Mouse (Mus musculus) neural tube, embryonic 11.5 days (tissue): ENCODE results near the gene 5330417C22Rik. TPM values are rescaled to one million over a fixed set of nuclear protein-coding genes. Genes with fewer than 3 reads are reported as not detected.
"Not testable (repeated sequence)": the region's sequence is repeated elsewhere in the genome, so short reads cannot be mapped to it uniquely, and the experiment has no call there.

Experiments used
- ATAC-seq: fragments of 200-750 bp; cut with Nextera tagmentation; 2 replicates; pipeline ENCODE4 v1.8.0; 2017; ENCODE audit warnings: moderate number of reproducible peaks, mild to moderate bottlenecking, moderate TSS enrichment, moderate library complexity; ENCODE audit not compliant: insufficient read depth, low FRiP score, low TSS enrichment
- DNase-seq: peaks from one replicate; pipeline ENCODE4 v3.0.0-alpha.2; 2015; ENCODE audit warnings: low spot score
- H3K27ac ChIP-seq: fragments of 300-500 bp; sonication (generic); 2 replicates; pipeline ENCODE4 v1.5.1; 2014; ENCODE audit warnings: low read depth, mild to moderate bottlenecking, low read length
- H3K27me3 ChIP-seq: fragments of 300-500 bp; sonication (generic); 2 replicates; pipeline ENCODE4 v1.6.1; 2014; ENCODE audit warnings: mild to moderate bottlenecking, low read length, mixed read lengths; ENCODE audit not compliant: control insufficient read depth, insufficient read depth
- H3K36me3 ChIP-seq: fragments of 300-500 bp; sonication (generic); 2 replicates; pipeline ENCODE4 v1.6.1; 2014; ENCODE audit warnings: mild to moderate bottlenecking, low read length, moderate library complexity, mixed read lengths; ENCODE audit not compliant: control insufficient read depth, insufficient read depth
- H3K4me1 ChIP-seq: fragments of 300-500 bp; sonication (generic); 2 replicates; pipeline ENCODE4 v1.6.1; 2014; ENCODE audit warnings: low read length, mixed read lengths; ENCODE audit not compliant: control insufficient read depth, insufficient read depth
- H3K4me2 ChIP-seq: fragments of 300-500 bp; sonication (generic); 2 replicates; pipeline ENCODE4 v1.6.1; 2014; ENCODE audit warnings: low read depth, mild to moderate bottlenecking, moderate library complexity
- H3K4me3 ChIP-seq: fragments of 300-500 bp; sonication (generic); 2 replicates; pipeline ENCODE4 v1.5.1; 2014; ENCODE audit warnings: low read depth, low read length
- H3K9ac ChIP-seq: fragments of 300-500 bp; sonication (generic); 2 replicates; pipeline ENCODE4 v1.6.1; 2014; ENCODE audit warnings: mild to moderate bottlenecking, low read length
- H3K9me3 ChIP-seq: fragments of 300-500 bp; sonication (generic); 2 replicates; pipeline ENCODE4 v1.6.1; 2016; ENCODE audit warnings: low read length; ENCODE audit not compliant: control insufficient read depth
- WGBS: fragments of 180-500 bp; shearing (Covaris S2); extraction: QIAGEN DNeasy Blood & Tissue Kit; methylation state at CpG from one replicate; pipeline ENCODE4 v1.1.7; 2014; 5-methylcytosine and 5-hydroxymethylcytosine counted together
- polyA plus RNA-seq: library from polyadenylated mRNA; unstranded; fragments of >200 nt; fragmentation: Nextera tagmentation; extraction: Ambion mirVana; gene quantifications from 2 replicates; pipeline ENCODE4 v1.2.1, GENCODE M21; 2014

The 5330417C22Rik gene
- polyA plus RNA-seq, 1 experiment from 2014 or later = 1.8 TPM

- Histone ChIP-seq H3K9ac (peak overlapping the region; percentile 48), H3K9me3 (no peaks in the 10 kb centered on the region), H3K36me3 (no peaks in the 10 kb centered on the region), H3K27ac (peak overlapping the region; percentile 5; the same call in 1 of the 2 replicates), H3K27me3 (no peaks in the 10 kb centered on the region), H3K4me1 (0 out of 2 replicates have a peak, but pooled peaks cover 4% of the 10 kb centered on the region), H3K4me3 (no peak overlapping the region), H3K4me2 (no peak overlapping the region; the same call in 1 of the 2 replicates)
- 9% methylated on average over 9 of the region's 9 CpGs for WGBS
- ATAC-seq (peak; percentile 74), DNase-seq (peak; percentile 20)
These were observed 25.4 kb downstream of the 5330417C22Rik start for GRCm38 (mm10) chr3:108510716-108511483.

GRCm38 (mm10) chr3:108510156-108510555, 26.2 kb downstream of the 5330417C22Rik start:
- no peak overlapping the region for H3K27ac ChIP-seq
- whole genome bisulfite sequencing = 46% methylated on average over 1 of the region's 2 CpGs
- no peaks in the 10 kb centered on the region for H3K9me3 ChIP-seq
- no peak overlapping the region for H3K9ac ChIP-seq
- no peaks in the 10 kb centered on the region for H3K27me3 ChIP-seq
- no peaks in the 10 kb centered on the region for H3K36me3 ChIP-seq
- 0 out of 2 replicates have a peak, but pooled peaks cover 4% of the 10 kb centered on the region for H3K4me1 ChIP-seq
- no peak overlapping the region for H3K4me2 ChIP-seq
- no peak overlapping the region for H3K4me3 ChIP-seq
- DNase-seq (no peak), ATAC-seq (no peak)

DNA sequence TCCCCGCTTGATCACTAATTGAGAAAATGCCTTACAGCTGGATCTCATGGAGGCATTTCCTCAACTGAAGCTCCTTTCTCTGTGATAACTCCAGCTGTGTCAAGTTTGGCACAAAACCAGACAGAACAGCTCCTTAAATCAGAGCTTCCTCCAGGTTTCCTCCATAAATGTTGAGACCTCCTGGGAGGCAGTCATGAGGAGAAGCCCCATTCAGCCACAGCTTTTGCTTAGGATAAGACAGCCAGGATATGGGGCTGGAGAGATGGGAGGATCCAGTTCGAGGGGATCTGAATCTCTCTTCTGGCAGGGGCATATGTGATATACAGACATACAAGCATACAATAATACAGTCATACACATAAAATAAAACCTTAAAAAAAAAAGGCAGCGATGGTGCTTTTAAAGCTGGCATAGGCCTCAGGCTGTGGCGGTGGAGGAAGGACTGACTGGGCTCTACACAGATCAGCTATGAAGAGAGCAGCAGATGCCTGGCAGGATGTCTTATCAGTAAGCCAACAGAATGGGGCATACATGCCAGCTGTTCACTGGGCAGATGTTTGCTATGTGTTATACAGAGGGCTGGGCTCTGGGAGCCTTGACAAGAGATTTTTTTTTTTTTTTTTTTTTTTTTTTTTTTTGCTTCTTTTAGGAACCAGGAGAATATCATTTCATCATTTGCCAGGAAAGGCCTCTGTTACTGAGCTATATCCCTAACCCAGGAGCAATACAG, 27.4 kb downstream of the 5330417C22Rik start:
- 82% methylated on average over 3 of the region's 4 CpGs for WGBS
- Histone ChIP-seq H3K4me2 (no peak overlapping the region), H3K27me3 (no peaks in the 10 kb centered on the region), H3K27ac (no peak overlapping the region), H3K9me3 (no peaks in the 10 kb centered on the region), H3K36me3 (no peaks in the 10 kb centered on the region), H3K9ac (no peak overlapping the region), H3K4me1 (0 out of 2 replicates have a peak, but pooled peaks cover 4% of the 10 kb centered on the region), H3K4me3 (no peak overlapping the region)
- DNase-seq (no peak), ATAC-seq (no peak)

- ATAC-seq = no peak
These were observed 32.4 kb downstream of the 5330417C22Rik start for GRCm38 (mm10) chr3:108503908-108504307.

GRCm38 (mm10) chr3:108501411-108501810, 34.9 kb downstream of the 5330417C22Rik start:
- H3K27ac ChIP-seq, H3K36me3 ChIP-seq, ATAC-seq, H3K4me3 ChIP-seq, H3K9ac ChIP-seq, H3K4me1 ChIP-seq, H3K9me3 ChIP-seq, DNase-seq, H3K4me2 ChIP-seq, H3K27me3 ChIP-seq: not testable (repeated sequence)
- 80% methylated on average over 3 of the region's 3 CpGs for WGBS

More at GRCm38 (mm10) chr3:108503908-108504307, 32.4 kb downstream of the 5330417C22Rik start:
- Histone ChIP-seq H3K36me3 (no peaks in the 10 kb centered on the region), H3K4me1 (no peaks in the 10 kb centered on the region), H3K4me3 (no peak overlapping the region), H3K27ac (no peak overlapping the region), H3K9me3 (no peaks in the 10 kb centered on the region), H3K4me2 (no peak overlapping the region), H3K9ac (no peak overlapping the region), H3K27me3 (no peaks in the 10 kb centered on the region)
- no peak for DNase-seq
- WGBS = 90% methylated on average over 4 of the region's 4 CpGs

DNA sequence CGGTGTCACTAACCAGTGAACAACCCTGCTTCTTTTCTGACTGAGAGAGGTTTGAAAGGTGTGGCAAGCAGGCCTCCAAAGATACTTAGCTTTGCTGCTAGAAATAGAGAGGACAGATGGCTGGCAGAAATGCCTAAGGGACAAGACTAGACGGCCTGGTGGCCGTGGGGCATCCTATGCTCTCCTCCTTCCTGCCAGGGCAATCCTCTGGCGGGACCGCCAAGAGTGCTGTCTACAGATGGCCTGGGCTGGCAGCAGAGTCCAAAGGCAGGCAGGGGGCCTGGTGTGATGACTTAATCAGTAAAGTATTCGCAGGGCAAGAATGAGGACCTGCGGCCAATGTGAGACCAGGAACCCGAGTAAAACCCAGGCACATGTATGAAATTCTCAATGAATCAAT, 36.5 kb downstream of the 5330417C22Rik start:
- WGBS = 74% methylated on average over 8 of the region's 8 CpGs
- no peak overlapping the region for H3K9ac ChIP-seq
- no peaks in the 10 kb centered on the region for H3K36me3 ChIP-seq
- no peaks in the 10 kb centered on the region for H3K4me1 ChIP-seq
- ATAC-seq (no peak), DNase-seq (no peak)
- no peak overlapping the region for H3K27ac ChIP-seq
- H3K4me2 ChIP-seq = no peak overlapping the region
- no peak overlapping the region for H3K4me3 ChIP-seq
- H3K27me3 ChIP-seq = no peaks in the 10 kb centered on the region
- no peaks in the 10 kb centered on the region for H3K9me3 ChIP-seq

DNA sequence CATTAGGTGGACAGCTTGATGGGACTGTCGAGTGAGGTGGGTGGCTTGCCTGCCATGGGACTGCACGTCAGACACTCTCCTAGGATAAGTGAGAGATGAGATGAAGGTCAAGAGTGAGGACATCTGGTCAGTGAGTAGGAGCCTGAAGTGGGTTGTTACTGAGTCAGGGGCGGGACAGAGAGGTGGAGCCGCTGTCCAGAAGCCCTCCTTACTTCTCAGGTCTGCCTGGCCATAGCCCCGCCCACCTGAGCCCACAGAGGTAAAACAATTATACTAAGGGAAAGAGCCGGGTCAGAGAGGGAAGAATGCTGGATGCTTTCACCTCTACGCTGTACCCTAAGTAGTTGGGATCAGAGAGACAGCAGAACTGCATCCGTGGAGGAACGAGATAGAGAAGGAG, 38.7 kb downstream of the 5330417C22Rik start:
- no peaks in the 10 kb centered on the region for H3K36me3 ChIP-seq
- H3K27me3 ChIP-seq = no peaks in the 10 kb centered on the region
- no peak overlapping the region for H3K27ac ChIP-seq
- ATAC-seq (no peak), DNase-seq (no peak)
- H3K9me3 ChIP-seq = no peaks in the 10 kb centered on the region
- H3K4me2 ChIP-seq = no peak overlapping the region
- WGBS = 39% methylated on average over 9 of the region's 9 CpGs
- no peak overlapping the region for H3K4me3 ChIP-seq
- H3K4me1 ChIP-seq = no peaks in the 10 kb centered on the region
- H3K9ac ChIP-seq = no peak overlapping the region

DNA sequence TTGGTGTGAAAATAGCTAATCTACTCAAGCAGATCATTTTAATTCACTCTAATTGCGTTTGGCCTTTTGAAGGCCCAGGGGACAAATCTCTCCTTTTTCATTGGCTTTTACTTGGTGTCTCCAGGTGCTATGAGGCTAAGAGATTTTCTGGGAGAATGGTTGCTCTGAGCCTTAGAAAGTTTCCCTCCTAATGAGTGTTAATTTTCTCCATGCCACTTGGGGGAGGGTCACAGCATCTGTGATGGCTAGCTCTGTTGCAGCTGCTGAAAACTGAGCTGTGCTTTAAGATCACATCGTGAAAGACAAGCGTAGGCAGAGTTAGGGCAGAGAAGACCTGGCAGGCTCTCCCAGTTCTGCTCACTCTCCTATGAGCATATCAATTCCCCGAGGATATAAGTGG, 40.9 kb downstream of the 5330417C22Rik start:
- Histone ChIP-seq H3K9ac (no peak overlapping the region), H3K27me3 (no peaks in the 10 kb centered on the region), H3K4me1 (no peaks in the 10 kb centered on the region), H3K9me3 (no peaks in the 10 kb centered on the region), H3K4me3 (no peak overlapping the region), H3K4me2 (no peak overlapping the region), H3K27ac (no peak overlapping the region), H3K36me3 (no peaks in the 10 kb centered on the region)
- WGBS = 54% methylated on average over 4 of the region's 4 CpGs
- no peak for ATAC-seq
- DNase-seq = no peak
